Mouse (Mus musculus) C2C12 (cell line): ENCODE measurements around the gene Rdh1. TPM values are rescaled to one million over a fixed set of nuclear protein-coding genes. Genes with fewer than 3 reads are reported as not detected.
A peak's percentile ranks its signal among the peaks of the same experiment; 100 is the strongest.

Experiments
- H3K27me3 ChIP-seq: one replicate; pipeline ENCODE4 v1.6.1; 2011; ENCODE audit not compliant: control insufficient read depth, insufficient read depth, insufficient read length
- H3K36me3 ChIP-seq: one replicate; pipeline ENCODE4 v1.6.1; 2011; ENCODE audit not compliant: control insufficient read depth, insufficient read depth
- H3K4me3 ChIP-seq: one replicate; pipeline ENCODE4 v1.5.1; 2011; ENCODE audit warnings: mild to moderate bottlenecking, control low read depth; ENCODE audit not compliant: poor library complexity, insufficient read depth, severe bottlenecking
- H3K79me2 ChIP-seq: one replicate; pipeline ENCODE4 v1.6.1; 2011; ENCODE audit not compliant: control insufficient read depth, insufficient read depth
- H3K79me3 ChIP-seq: one replicate; pipeline ENCODE4 v1.6.1; 2011; ENCODE audit warnings: low read depth, control low read depth
- H3ac ChIP-seq: one replicate; pipeline ENCODE3; 2011; ENCODE audit warnings: low read depth; ENCODE audit not compliant: control insufficient read depth, insufficient read length
- CEBPB ChIP-seq: IDR thresholded peaks from one replicate; pipeline ENCODE4 v1.6.1; 2011; ENCODE audit warnings: low read depth, mild to moderate bottlenecking, control low read depth, moderate library complexity
- CTCF ChIP-seq: IDR thresholded peaks from one replicate; pipeline ENCODE4 v1.5.1; 2011; ENCODE audit not compliant: control insufficient read depth, insufficient read depth, insufficient read length
- FOSL1 ChIP-seq: IDR thresholded peaks from one replicate; pipeline ENCODE4 v1.8.0; 2011; ENCODE audit warnings: mild to moderate bottlenecking, low read length; ENCODE audit not compliant: poor library complexity, insufficient read depth, severe bottlenecking
- MAX ChIP-seq: IDR thresholded peaks from one replicate; pipeline ENCODE4 v1.6.1; 2011; ENCODE audit warnings: mild to moderate bottlenecking, control low read depth
- MYOD1 ChIP-seq: IDR thresholded peaks from one replicate; pipeline ENCODE4 v1.6.1; 2011; ENCODE audit warnings: low read depth; ENCODE audit not compliant: control insufficient read depth, insufficient read length
- MYOG ChIP-seq: IDR thresholded peaks from one replicate; pipeline ENCODE4 v1.6.1; 2011; ENCODE audit not compliant: control insufficient read depth, insufficient read length; ENCODE audit errors: extremely low read depth
- USF1 ChIP-seq: IDR thresholded peaks from one replicate; pipeline ENCODE4 v1.6.1; 2011; ENCODE audit warnings: low read depth, mild to moderate bottlenecking, control low read depth, moderate library complexity
- polyA plus RNA-seq: library from polyadenylated mRNA; unstranded; fragments of >200 nt; fragmentation: generic; extraction: Trizol; gene quantifications from one replicate; pipeline ENCODE4 v1.2.1, GENCODE M21; 2012; ENCODE audit warnings: missing spikeins

Rdh1 gene
- polyA plus RNA-seq, 1 experiment = 0.01 TPM

DNA sequence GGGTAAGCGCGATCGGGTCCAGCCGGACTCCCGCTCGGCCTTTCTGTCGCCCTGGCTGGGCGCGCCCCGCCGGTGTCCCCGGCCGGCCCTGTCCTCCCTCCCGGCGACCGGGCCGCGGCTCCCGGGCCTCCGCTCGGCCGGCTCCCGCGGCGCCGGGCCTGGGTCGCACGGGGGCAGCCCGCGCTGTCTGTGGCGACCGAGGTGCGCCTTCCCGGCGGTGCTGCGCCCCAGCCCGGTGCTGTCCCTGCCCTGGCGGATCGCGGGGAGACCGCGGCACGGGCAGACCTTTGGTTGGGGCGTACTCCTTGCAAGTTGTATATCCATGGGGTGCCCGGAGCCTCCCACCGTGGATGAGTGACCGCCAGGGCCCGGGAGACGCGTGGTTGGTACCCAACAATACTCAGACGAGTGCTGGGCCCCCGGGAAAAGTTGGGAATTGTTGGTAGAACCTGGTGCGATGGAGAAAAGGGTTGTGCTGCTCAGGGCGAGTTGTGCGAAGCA, 19.8 kb upstream of the Rdh1 start:
- Histone ChIP-seq H3K36me3 (peaks cover 35% of the 10 kb centered on the region), H3K4me3 (peak overlapping the region; percentile 89), H3K79me2 (peaks cover 38% of the 10 kb centered on the region), H3K79me3 (peaks cover 34% of the 10 kb centered on the region), H3K27me3 (peaks cover 5% of the 10 kb centered on the region), H3ac (peak overlapping the region; percentile 98)
- TF ChIP-seq MYOG (no peak), CTCF (no peak), MYOD1 (no peak), CEBPB (no peak), MAX (no peak), USF1 (no peak), FOSL1 (no peak)

GRCm38 (mm10) chr10:127744661-127745060, 14.9 kb upstream of the Rdh1 start:
- Histone ChIP-seq H3K36me3 (peaks cover 60% of the 10 kb centered on the region), H3K79me2 (peaks cover 48% of the 10 kb centered on the region), H3K79me3 (peaks cover 34% of the 10 kb centered on the region), H3ac (no peak overlapping the region), H3K4me3 (no peak overlapping the region), H3K27me3 (no peaks in the 10 kb centered on the region)
- TF ChIP-seq CEBPB = peak; percentile 1
- TF ChIP-seq CTCF = peak; percentile 33
- no peak for TF ChIP-seq MYOD1

DNA sequence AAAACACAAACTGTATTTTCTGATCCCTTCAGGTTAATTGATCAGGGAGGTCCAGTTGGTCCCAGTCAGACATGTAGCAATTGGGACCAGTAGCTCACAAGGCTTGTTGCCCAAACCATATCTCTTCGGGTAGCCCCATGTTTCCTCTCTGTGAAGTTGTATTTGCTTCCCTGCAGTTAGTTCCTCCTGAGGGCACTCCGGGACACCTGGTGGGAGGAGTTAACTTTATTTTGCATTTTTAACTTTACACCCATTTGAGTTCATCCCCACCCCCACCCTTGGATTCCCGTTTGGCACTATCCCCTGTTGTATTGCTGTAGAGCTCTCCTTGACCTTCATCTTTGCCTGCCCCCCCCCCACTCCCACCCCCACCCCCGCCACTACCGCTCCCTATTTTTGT, 13.6 kb upstream of the Rdh1 start:
- Histone ChIP-seq H3K79me2 (peaks cover 36% of the 10 kb centered on the region), H3K4me3 (no peak overlapping the region), H3K36me3 (peaks cover 60% of the 10 kb centered on the region), H3K79me3 (peaks cover 24% of the 10 kb centered on the region), H3K27me3 (no peaks in the 10 kb centered on the region), H3ac (no peak overlapping the region)
- TF ChIP-seq MYOD1 = no peak
- TF ChIP-seq CTCF = no peak
- no peak for TF ChIP-seq FOSL1
- no peak for TF ChIP-seq USF1
- TF ChIP-seq CEBPB = no peak
- TF ChIP-seq MYOG = no peak
- no peak for TF ChIP-seq MAX

- Histone ChIP-seq H3K79me3 (peaks cover 19% of the 10 kb centered on the region), H3K27me3 (no peaks in the 10 kb centered on the region), H3K36me3 (peaks cover 49% of the 10 kb centered on the region), H3ac (no peak overlapping the region), H3K79me2 (peaks cover 22% of the 10 kb centered on the region), H3K4me3 (no peak overlapping the region)
- TF ChIP-seq CTCF = no peak
- TF ChIP-seq CEBPB = no peak
- TF ChIP-seq USF1 = no peak
- no peak for TF ChIP-seq FOSL1
- no peak for TF ChIP-seq MYOG
- TF ChIP-seq MYOD1 = no peak
- TF ChIP-seq MAX = no peak
Observed at GRCm38 (mm10) chr10:127747254-127747653, 12.3 kb upstream of the Rdh1 start.

GRCm38 (mm10) chr10:127748847-127749612, 10.5 kb upstream of the Rdh1 start:
- H3ac ChIP-seq = no peak overlapping the region
- no peak overlapping the region for H3K4me3 ChIP-seq
- no peaks in the 10 kb centered on the region for H3K27me3 ChIP-seq
- peaks cover 15% of the 10 kb centered on the region for H3K79me2 ChIP-seq
- peaks cover 31% of the 10 kb centered on the region for H3K36me3 ChIP-seq
- peaks cover 6% of the 10 kb centered on the region for H3K79me3 ChIP-seq
- TF ChIP-seq CEBPB = no peak
- no peak for TF ChIP-seq MYOG
